Mouse (Mus musculus): ENCODE measurements around the gene Micu1. TPM values are rescaled to one million over a fixed set of nuclear protein-coding genes. Genes with fewer than 3 reads are reported as not detected.

Gene Micu1
- polyA plus RNA-seq, 1 experiment from 2014 or later: 56.2 TPM

- no peak overlapping the region for H3K9ac ChIP-seq (ENCODE audit: low read length)
- H3K4me3 ChIP-seq (ENCODE audit: low read depth, low read length): no peak overlapping the region
- H3K27ac ChIP-seq (replicated peaks): no peak overlapping the region
- DNase-seq (ENCODE audit: low spot score): no peak
- no peaks in the 10 kb centered on the region for H3K27me3 ChIP-seq (ENCODE audit: control insufficient read depth, insufficient read depth, low read length)
- peaks cover 6% of the 10 kb centered on the region for H3K36me3 ChIP-seq (ENCODE audit: control insufficient read depth, insufficient read depth, low read length)
- ATAC-seq (ENCODE audit: low FRiP score, low TSS enrichment): no peak
- TF ChIP-seq EP300 (optimal IDR thresholded peaks at IDR 0.05) (no peak), CTCF (IDR thresholded peaks at IDR 0.05; ENCODE audit: low read depth) (no peak)
- no peaks in the 10 kb centered on the region for H3K9me3 ChIP-seq (ENCODE audit: control insufficient read depth, low read length)
- no peaks in the 10 kb centered on the region for H3K4me1 ChIP-seq (replicated peaks; ENCODE audit: control insufficient read depth, insufficient read depth)
- 83% methylated on average over 7 of the region's 7 CpGs for WGBS
- no peak overlapping the region for H3K4me2 ChIP-seq (replicated peaks; ENCODE audit: low read depth)
These were observed 187.1 kb downstream of the Micu1 start for GRCm38 (mm10) chr10:59889339-59889738.

DNA sequence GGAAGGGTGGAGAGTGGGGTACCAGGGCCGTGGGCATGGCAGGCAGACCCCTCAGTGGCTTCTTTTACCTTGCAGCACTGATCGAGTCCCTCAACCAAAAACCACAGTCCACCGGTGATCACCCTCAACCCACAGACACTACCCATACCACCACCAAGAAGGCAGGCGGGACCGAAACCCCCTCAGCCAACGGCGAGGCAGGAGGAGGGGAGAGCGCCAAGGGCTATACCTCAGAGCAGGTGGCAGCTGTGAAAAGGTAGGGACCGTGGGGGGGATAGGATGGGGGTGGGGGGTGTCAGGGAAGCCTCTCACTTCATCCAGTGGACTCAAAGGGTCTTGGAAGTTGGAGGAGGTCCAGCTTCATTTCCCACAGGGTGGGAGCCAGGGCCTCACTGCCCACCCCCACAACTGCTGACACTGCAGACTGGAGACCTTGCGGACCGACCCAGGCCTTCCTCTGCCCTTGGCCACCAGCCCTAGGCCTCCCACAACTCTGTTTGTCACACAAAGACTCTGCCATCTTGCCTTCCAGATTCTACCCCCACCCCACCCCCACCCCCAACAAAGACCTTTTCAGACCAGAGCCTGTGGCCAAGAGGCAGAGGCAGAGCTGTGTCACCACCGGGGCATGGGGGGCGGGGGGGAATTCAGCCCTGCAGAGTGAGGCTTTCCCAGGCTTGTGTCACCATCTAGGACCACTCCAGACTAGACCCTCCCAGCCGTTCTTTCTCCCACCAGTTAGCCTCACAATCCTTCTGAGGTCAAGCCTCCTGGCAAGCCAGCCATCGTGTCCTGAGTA, 187.9 kb downstream of the Micu1 start:
- TF ChIP-seq CTCF (IDR thresholded peaks at IDR 0.05; ENCODE audit: low read depth) (no peak), EP300 (optimal IDR thresholded peaks at IDR 0.05) (no peak)
- peaks cover 7% of the 10 kb centered on the region for H3K36me3 ChIP-seq (ENCODE audit: control insufficient read depth, insufficient read depth, low read length)
- H3K27ac ChIP-seq (replicated peaks): no peak overlapping the region
- no peaks in the 10 kb centered on the region for H3K4me1 ChIP-seq (replicated peaks; ENCODE audit: control insufficient read depth, insufficient read depth)
- no peak overlapping the region for H3K4me2 ChIP-seq (replicated peaks; ENCODE audit: low read depth)
- no peaks in the 10 kb centered on the region for H3K27me3 ChIP-seq (ENCODE audit: control insufficient read depth, insufficient read depth, low read length)
- 90% methylated on average over 15 of the region's 15 CpGs for WGBS
- H3K9ac ChIP-seq (ENCODE audit: low read length): no peak overlapping the region
- DNase-seq (ENCODE audit: low spot score) (no peak), ATAC-seq (ENCODE audit: low FRiP score, low TSS enrichment) (no peak)
- no peak overlapping the region for H3K4me3 ChIP-seq (ENCODE audit: low read depth, low read length)
- no peaks in the 10 kb centered on the region for H3K9me3 ChIP-seq (ENCODE audit: control insufficient read depth, low read length)

GRCm38 (mm10) chr10:59892977-59893376, 190.7 kb downstream of the Micu1 start:
- 31% methylated on average over 6 of the region's 6 CpGs for WGBS
- H3K4me3 ChIP-seq (ENCODE audit: low read depth, low read length): no peak overlapping the region
- H3K9ac ChIP-seq (ENCODE audit: low read length): no peak overlapping the region
- no peak overlapping the region for H3K4me2 ChIP-seq (replicated peaks; ENCODE audit: low read depth)
- no peaks in the 10 kb centered on the region for H3K4me1 ChIP-seq (replicated peaks; ENCODE audit: control insufficient read depth, insufficient read depth)
- H3K9me3 ChIP-seq (ENCODE audit: control insufficient read depth, low read length): no peaks in the 10 kb centered on the region
- H3K36me3 ChIP-seq (ENCODE audit: control insufficient read depth, insufficient read depth, low read length): peaks cover 19% of the 10 kb centered on the region
- DNase-seq (ENCODE audit: low spot score): peak; percentile 67
- no peak overlapping the region for H3K27ac ChIP-seq (replicated peaks)
- no peaks in the 10 kb centered on the region for H3K27me3 ChIP-seq (ENCODE audit: control insufficient read depth, insufficient read depth, low read length)
- TF ChIP-seq EP300 (optimal IDR thresholded peaks at IDR 0.05) (no peak), CTCF (IDR thresholded peaks at IDR 0.05; ENCODE audit: low read depth) (peak; percentile 99)
- peak; percentile 17; the same call in 1 of the 2 replicates for ATAC-seq (ENCODE audit: low FRiP score, low TSS enrichment)

DNA sequence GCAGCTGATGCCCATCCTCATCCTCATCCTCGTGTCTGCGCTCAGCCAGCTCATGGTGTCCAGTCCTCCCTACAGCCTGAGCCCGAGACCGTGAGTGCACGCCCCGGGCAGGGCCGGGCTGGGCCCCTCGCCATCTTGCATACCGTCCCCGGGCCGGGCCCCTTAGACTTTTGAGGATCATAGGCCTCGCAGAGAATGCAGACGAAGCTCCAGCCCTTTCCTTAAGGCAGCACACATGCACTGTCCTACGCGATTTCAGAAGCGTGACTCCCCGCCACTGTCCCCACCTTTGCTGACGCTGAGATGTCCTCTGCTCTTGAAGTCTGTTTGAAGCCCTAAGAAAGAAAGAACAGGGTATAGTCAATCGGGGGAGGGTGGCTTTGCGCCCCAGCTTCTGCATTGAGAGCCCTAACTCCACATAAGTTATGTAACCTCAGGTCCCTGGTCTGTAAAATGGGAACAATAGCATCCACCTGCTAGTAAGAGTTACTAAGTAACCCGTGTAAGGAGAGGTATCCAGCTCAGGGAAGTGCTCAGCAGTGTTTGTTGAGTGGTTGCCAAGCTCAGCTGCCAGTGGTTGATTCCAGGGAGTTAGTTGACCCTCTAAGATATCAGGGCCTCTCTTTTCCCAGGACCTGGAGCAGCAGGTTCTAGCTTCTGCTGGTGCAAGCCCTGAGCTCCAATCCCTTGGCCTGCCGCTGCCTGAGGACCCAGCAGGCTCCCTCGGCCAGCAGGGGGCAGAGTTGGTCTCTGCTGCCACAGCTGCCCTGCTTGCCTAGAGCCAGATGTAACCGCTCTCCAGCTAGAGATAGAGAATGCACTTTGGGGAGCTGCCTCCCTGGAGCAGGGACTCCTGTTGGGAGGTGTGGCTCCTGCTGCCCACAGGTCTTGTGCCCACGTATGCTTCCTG, 192.2 kb downstream of the Micu1 start:
- Histone ChIP-seq H3K4me2 (replicated peaks; ENCODE audit: low read depth) (no peak overlapping the region), H3K4me1 (replicated peaks; ENCODE audit: control insufficient read depth, insufficient read depth) (peaks cover 8% of the 10 kb centered on the region; the same call in 1 of the 2 replicates), H3K36me3 (ENCODE audit: control insufficient read depth, insufficient read depth, low read length) (peaks cover 21% of the 10 kb centered on the region), H3K27ac (replicated peaks) (no peak overlapping the region), H3K27me3 (ENCODE audit: control insufficient read depth, insufficient read depth, low read length) (no peaks in the 10 kb centered on the region), H3K4me3 (ENCODE audit: low read depth, low read length) (no peak overlapping the region), H3K9me3 (ENCODE audit: control insufficient read depth, low read length) (no peaks in the 10 kb centered on the region), H3K9ac (ENCODE audit: low read length) (no peak overlapping the region; the same call in 1 of the 2 replicates)
- peak; percentile 98 for TF ChIP-seq CTCF (IDR thresholded peaks at IDR 0.05; ENCODE audit: low read depth)
- TF ChIP-seq EP300 (optimal IDR thresholded peaks at IDR 0.05): no peak
- peak; percentile 19; the same call in 1 of the 2 replicates for ATAC-seq (ENCODE audit: low FRiP score, low TSS enrichment)
- peak; percentile 92 for DNase-seq (ENCODE audit: low spot score)
- WGBS: 74% methylated on average over 25 of the region's 25 CpGs

GRCm38 (mm10) chr10:59895460-59896186, 193.3 kb downstream of the Micu1 start:
- WGBS: 92% methylated on average over 17 of the region's 17 CpGs

More at GRCm38 (mm10) chr10:59895460-59896186, 193.3 kb downstream of the Micu1 start:
- Histone ChIP-seq H3K4me1 (replicated peaks; ENCODE audit: control insufficient read depth, insufficient read depth) (peaks cover 12% of the 10 kb centered on the region; the same call in 1 of the 2 replicates), H3K9ac (ENCODE audit: low read length) (no peak overlapping the region; the same call in 1 of the 2 replicates), H3K4me3 (ENCODE audit: low read depth, low read length) (no peak overlapping the region), H3K4me2 (replicated peaks; ENCODE audit: low read depth) (no peak overlapping the region), H3K9me3 (ENCODE audit: control insufficient read depth, low read length) (no peaks in the 10 kb centered on the region), H3K36me3 (ENCODE audit: control insufficient read depth, insufficient read depth, low read length) (peaks cover 21% of the 10 kb centered on the region), H3K27ac (replicated peaks) (no peak overlapping the region), H3K27me3 (ENCODE audit: control insufficient read depth, insufficient read depth, low read length) (no peaks in the 10 kb centered on the region)
- TF ChIP-seq CTCF (IDR thresholded peaks at IDR 0.05; ENCODE audit: low read depth) (no peak), EP300 (optimal IDR thresholded peaks at IDR 0.05) (no peak)
- no peak for ATAC-seq (ENCODE audit: low FRiP score, low TSS enrichment)
- no peak for DNase-seq (ENCODE audit: low spot score)

Data from stomach, postnatal 0 days (tissue).